Mouse (Mus musculus) T-cell, adult 2 months (primary cell): ENCODE data around the gene Bcl9.
A peak's percentile ranks its signal among the peaks of the same experiment; 100 is the strongest.

Experiments used
- DNase-seq: peaks from one replicate; pipeline ENCODE4 v3.0.0; 2022; ENCODE audit warnings: low spot score

Gene Bcl9

GRCm38 (mm10) chr3:97172632-97173031 lies 125.1 kb downstream of the Bcl9 start:
- no peak for DNase-seq

DNA sequence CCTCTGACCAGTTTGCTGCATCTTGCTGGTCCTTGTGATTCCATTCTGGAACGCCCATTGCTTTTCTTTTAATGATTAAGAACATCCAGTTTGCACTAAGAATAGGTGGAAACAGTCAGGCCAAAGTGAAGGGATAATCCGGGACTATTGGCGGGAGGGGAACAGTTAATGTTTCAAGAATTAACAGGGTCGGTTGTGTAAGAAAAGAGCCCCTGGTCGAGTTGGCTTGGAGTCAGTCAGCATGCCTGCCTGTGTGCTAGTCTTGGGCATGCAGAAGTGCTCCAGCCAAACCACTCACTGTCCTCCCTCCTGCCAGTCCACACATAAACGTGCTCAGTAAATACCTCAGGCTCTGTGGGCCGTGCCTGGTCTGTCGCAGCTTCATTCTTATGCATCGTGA lies 125.5 kb downstream of the Bcl9 start:
- DNase-seq = no peak

DNA sequence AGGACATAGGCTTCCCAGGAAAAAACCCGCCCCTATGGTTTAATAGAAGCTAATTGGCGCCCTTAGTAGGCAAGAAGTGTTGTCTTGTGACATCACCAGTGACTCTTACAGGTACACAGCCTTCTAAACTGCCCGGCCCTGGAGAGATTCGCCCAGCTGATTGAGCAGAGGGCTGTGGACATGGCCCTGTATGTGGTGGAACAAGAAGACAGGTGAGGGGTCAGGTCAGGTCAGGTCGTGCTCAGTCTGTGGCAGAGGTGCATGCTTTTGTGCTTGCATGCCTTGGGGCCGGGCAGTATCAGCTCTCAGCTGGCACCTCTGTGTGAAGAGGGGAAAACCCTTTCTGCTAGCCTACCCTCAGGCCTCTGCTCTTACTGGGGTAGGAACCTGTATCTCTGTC lies 126.2 kb downstream of the Bcl9 start:
- no peak for DNase-seq

- DNase-seq = no peak
Observed at GRCm38 (mm10) chr3:97167126-97167525, 130.6 kb downstream of the Bcl9 start.

GRCm38 (mm10) chr3:97164477-97164876 lies 133.2 kb downstream of the Bcl9 start:
- DNase-seq = no peak

GRCm38 (mm10) chr3:97161773-97162172 lies 135.9 kb downstream of the Bcl9 start:
- DNase-seq = no peak

DNA sequence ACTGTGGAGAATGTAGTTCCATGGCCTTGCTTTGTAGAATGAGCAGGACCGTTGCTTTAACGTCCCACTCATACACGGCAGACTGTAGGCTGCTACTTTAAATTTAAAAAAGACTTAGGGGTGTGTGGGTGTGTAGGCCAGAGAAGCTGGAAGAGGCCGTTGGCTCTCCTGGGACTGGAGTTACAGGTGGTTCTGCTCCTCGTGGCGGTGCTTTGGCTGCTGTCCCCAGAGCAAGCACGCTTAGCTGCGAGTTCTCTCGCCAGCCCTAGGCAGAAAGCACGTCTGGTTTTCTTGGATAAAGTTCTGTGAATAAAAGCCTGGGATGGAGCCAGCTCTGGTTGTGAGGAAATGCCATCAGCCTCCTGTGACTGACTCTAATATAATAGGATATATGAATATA lies 136.8 kb downstream of the Bcl9 start:
- DNase-seq = no peak

GRCm38 (mm10) chr3:97159986-97160385 lies 137.7 kb downstream of the Bcl9 start:
- DNase-seq = no peak

- peak; percentile 39 for DNase-seq
Observed at GRCm38 (mm10) chr3:97159509-97159850, 138.2 kb downstream of the Bcl9 start.

- DNase-seq = peak; percentile 85
Observed at GRCm38 (mm10) chr3:97158611-97159508, 138.9 kb downstream of the Bcl9 start, which contains the start of gene Acp6. Gene Acp6 (plus strand): TSS chr3:97158777.

DNA sequence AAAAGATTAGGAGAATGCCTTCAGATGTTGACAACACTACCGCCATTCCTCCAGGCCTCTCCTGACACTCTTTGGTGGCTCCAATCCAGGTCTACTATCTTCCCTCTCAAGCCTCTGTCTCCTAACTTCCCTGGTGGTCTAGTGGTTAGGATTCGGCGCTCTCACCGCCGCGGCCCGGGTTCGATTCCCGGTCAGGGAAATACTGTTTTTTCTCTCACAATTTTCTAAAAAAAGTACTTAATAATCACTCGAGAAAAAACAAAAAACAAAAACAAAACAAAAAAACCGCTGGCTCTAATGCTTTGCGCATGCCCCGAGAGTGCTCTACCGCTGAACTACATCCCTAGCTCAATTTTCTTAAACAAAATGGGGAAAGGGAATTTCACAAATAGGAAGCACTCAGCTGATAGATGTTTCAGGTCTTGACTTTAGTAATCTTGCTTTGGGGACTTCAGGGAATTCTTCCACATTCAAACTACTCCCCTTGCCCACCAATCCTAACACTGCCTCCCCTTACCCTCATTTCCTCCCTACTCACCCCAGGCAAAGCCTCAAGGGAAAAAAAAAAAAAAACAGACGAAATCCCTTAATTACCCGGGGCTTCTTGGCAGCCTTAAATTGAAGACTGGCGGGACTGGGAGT lies 139.6 kb downstream of the Bcl9 start:
- DNase-seq = peak; percentile 58

GRCm38 (mm10) chr3:97157308-97157707 lies 140.4 kb downstream of the Bcl9 start:
- DNase-seq = no peak

GRCm38 (mm10) chr3:97156431-97156830 lies 141.3 kb downstream of the Bcl9 start:
- no peak for DNase-seq
